Mouse (Mus musculus): Measurements from ENCODE around the gene Nudt9.

DNA sequence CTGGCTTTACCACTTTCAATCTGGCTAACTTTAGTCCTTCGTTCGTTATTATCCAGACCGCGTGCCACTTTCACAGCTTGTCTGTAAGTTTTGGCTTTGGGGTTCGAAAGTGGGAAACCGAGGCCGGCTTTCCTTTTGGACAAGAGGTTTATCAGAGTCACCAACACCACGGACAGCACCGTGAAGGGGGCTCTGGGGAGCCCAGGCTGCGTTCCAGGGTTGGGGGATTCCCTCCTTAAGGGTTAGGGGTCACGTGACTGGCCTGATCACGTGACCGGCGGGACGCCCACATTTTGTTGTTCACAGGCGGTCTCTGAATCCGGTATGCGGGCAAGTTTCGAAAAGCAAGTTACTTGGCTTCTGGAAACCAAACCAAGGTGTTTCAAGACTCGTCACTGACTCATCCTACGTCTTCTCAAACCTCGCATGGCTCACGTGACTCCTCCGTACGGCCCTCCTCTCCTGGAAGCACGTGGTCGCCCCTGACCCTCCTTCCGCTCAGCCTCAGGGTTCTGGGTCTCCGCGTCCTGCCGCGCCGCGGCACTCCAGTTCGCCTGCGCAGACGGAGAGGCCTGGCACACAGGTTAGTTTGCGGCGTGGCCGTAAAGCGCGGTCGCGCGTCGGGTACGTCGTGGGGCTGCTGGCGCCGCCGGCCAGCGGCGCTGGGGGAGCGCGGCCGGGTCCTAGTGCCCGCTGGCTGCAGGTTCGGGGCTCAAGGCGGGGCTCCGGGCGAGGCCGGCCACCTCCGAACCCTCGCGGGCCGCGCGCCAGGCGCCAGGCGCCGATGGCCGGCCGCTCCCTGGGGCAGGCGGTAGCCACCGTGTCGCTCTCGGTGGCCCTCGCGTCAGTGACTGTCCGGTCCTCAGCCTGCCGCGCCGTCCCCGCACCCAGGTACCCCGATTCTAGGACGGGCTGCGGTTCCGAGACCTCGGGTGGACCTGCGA is at the start of gene Nudt9:
- TF ChIP-seq POLR2A (IDR thresholded peaks at IDR 0.05; ENCODE audit: insufficient read depth, low read length) (no peak), EP300 (IDR thresholded peaks at IDR 0.05; ENCODE audit: insufficient read depth, low read depth, low read length) (peak; percentile 7; the same call in 1 of the 2 replicates), CTCF (IDR thresholded peaks at IDR 0.05; ENCODE audit: low read depth, low read length) (no peak)
